Mouse (Mus musculus) midbrain, embryonic 14.5 days (tissue): ENCODE results near the gene Chd3. TPM values are rescaled to one million over a fixed set of nuclear protein-coding genes. Genes with fewer than 3 reads are reported as not detected.

Experiments
- ATAC-seq: fragments of 200-750 bp; cut with Nextera tagmentation; 2 replicates; pipeline ENCODE4 v1.8.0; 2017; ENCODE audit warnings: moderate number of reproducible peaks, moderate library complexity; ENCODE audit not compliant: low FRiP score, low TSS enrichment
- DNase-seq: peaks from one replicate; pipeline ENCODE4 v3.0.0-alpha.2; 2015
- H3K27ac ChIP-seq: fragments of 300-500 bp; sonication (generic); replicated peaks from 2 replicates; pipeline ENCODE4 v1.5.1; 2014; ENCODE audit warnings: mild to moderate bottlenecking, low read depth, low read length, moderate library complexity
- H3K27me3 ChIP-seq: fragments of 300-500 bp; sonication (generic); 2 replicates; pipeline ENCODE4 v1.6.1; 2014; ENCODE audit warnings: low read length, control low read depth, mixed read lengths; ENCODE audit not compliant: control insufficient read depth, insufficient read depth
- H3K36me3 ChIP-seq: fragments of 300-500 bp; sonication (generic); 2 replicates; pipeline ENCODE4 v1.6.1; 2014; ENCODE audit warnings: low read length, control low read depth; ENCODE audit not compliant: control insufficient read depth, insufficient read depth
- H3K4me1 ChIP-seq: fragments of 300-500 bp; sonication (generic); 2 replicates; pipeline ENCODE4 v1.6.1; 2014; ENCODE audit warnings: mild to moderate bottlenecking, antibody characterized with exemption, low read length, control low read depth; ENCODE audit not compliant: control insufficient read depth, insufficient read depth
- H3K4me2 ChIP-seq: fragments of 300-500 bp; sonication (generic); 2 replicates; pipeline ENCODE4 v1.6.1; 2014; ENCODE audit warnings: mild to moderate bottlenecking, low read length, moderate library complexity
- H3K4me3 ChIP-seq: fragments of 300-500 bp; sonication (generic); replicated peaks from 2 replicates; pipeline ENCODE4 v1.5.1; 2014; ENCODE audit warnings: low read depth, low read length
- H3K9ac ChIP-seq: fragments of 300-500 bp; sonication (generic); replicated peaks from 2 replicates; pipeline ENCODE4 v1.6.1; 2014; ENCODE audit warnings: mild to moderate bottlenecking, low read length, moderate library complexity
- H3K9me3 ChIP-seq: fragments of 300-500 bp; sonication (generic); 2 replicates; pipeline ENCODE4 v1.6.1; 2016; ENCODE audit warnings: low read length, control low read depth, mixed read lengths; ENCODE audit not compliant: control insufficient read depth
- WGBS: fragments of 180-500 bp; shearing (Covaris S2); extraction: QIAGEN DNeasy Blood & Tissue Kit; methylation state at CpG from one replicate; pipeline ENCODE4 v1.1.7; 2014; 5-methylcytosine and 5-hydroxymethylcytosine counted together
- polyA plus RNA-seq: library from polyadenylated mRNA; unstranded; fragments of >200 nt; fragmentation: Nextera tagmentation; extraction: Ambion mirVana; gene quantifications from 2 replicates; pipeline ENCODE4 v1.2.1, GENCODE M21; 2014

The Chd3 gene
- polyA plus RNA-seq, 1 experiment from 2014 or later, result 77.5 TPM

DNA sequence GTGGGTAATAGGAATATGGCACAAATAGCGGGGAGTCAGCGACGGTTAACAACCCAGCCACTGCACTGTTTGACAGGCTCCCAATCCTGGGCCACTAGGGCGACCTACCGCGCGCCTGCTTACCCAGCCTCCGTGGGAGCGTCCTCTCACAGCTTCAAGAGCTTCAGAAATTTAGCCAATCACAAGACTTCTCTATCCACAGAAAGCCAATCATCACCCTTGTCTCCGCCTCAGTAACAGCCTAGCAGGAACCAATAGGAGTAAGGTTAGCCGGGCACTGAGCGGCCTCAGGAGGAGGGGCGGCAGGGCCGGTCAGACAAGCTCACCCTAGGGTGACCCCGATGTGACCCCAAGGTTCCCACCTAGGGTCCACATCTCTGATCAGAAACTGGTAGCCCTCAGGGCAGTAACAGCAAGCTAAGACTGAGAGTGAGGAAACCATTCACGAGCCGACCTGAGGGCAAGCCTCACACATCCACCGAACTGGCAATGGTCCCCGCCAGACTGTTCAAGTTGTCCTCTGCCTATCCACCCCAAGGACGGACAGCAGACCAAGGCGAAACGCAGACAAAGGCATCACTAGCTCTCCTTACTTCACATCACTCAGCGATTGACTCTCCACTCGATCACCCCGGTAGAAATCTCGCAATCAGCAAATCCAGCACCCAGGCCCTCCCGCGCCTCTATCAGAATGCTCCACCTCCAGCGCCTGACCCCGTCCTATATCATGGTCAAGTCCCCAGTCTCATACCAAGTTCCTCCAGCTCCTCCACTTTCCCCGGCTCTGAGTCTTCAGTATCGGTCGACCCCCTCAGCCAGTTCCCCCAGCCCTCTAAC lies 39.6 kb upstream of the Chd3 start:
- WGBS, result under 1% methylated on average over 33 of the region's 33 CpGs
- Histone ChIP-seq H3K4me1 (peaks cover 39% of the 10 kb centered on the region), H3K4me2 (peak overlapping the region; percentile 99)

DNA sequence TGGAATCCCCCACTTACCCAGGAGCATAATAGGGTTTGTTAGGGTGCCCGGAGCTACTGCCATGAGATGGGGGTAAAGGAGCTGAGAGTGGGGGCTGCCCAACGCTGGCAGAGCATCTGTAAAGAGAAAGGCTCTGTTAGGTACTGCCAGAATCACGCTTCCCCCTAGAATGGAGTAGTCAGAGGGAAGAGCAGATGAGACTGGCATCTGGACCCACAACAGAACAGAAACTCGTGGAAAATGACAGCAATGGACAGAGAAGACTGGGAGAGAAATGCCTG lies 38.5 kb upstream of the Chd3 start:
- Histone ChIP-seq H3K9ac (0 out of 2 replicates have a peak overlapping the region, but pooled peaks have one; percentile 85), H3K4me1 (peaks cover 28% of the 10 kb centered on the region), H3K27ac (no peak overlapping the region), H3K4me3 (peak overlapping the region; percentile 62; the same call in 1 of the 2 replicates), H3K4me2 (peak overlapping the region; percentile 99), H3K36me3 (peaks cover 68% of the 10 kb centered on the region), H3K9me3 (no peaks in the 10 kb centered on the region), H3K27me3 (no peaks in the 10 kb centered on the region)
- ATAC-seq (no peak), DNase-seq (no peak)
- WGBS, result 88% methylated on average over 4 of the region's 4 CpGs

More for the DNA sequence above, 39.6 kb upstream of the Chd3 start:
- peaks cover 62% of the 10 kb centered on the region for H3K36me3 ChIP-seq
- peak overlapping the region; percentile 62 for H3K4me3 ChIP-seq
- peak; percentile 60 for ATAC-seq
- no peaks in the 10 kb centered on the region for H3K9me3 ChIP-seq
- peak overlapping the region; percentile 100 for H3K27ac ChIP-seq
- peak; percentile 90 for DNase-seq
- H3K27me3 ChIP-seq, result no peaks in the 10 kb centered on the region
- H3K9ac ChIP-seq, result peak overlapping the region; percentile 85

DNA sequence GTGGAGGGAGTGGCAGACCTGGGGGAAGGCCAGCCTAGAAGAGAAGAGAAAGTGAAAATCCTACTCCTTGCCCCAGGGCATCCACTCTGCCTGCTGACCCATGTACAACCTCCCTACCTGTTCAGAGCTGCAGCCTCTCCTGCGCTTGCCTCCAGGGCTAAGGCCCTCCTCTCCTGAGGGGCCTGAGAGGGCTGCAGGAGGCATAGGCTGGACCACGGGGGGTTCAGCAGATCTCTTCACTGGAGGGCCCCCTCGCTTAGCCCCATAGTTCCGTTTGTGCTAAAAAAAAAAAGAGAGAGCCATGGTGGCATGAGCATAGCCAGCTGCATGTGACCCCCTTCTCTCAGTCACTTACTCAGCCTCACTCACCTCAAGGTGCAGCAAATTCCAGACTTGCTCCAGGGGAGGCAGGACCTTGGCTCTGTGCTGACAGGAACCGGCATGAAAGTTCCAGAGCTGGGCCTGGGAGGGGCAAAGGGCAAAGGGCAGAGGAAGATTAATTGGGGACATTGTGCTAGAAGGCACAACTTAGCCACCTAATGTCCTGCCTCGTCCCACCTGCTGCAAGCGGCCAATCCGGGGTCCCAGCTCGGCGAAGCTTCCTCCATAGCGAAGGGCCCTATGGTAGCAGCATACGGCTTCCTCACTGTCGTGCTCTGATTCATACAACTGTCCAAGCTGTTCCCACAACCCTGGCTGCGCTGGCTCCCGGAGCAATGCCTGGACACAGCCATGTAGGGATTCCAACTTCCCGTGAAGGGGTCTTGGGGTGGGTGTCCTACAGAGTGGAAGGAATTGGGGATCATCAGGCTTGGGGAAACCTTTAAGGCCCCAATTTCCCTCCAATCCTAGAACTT lies 37.9 kb upstream of the Chd3 start:
- H3K9me3 ChIP-seq, result no peaks in the 10 kb centered on the region
- WGBS, result 93% methylated on average over 16 of the region's 16 CpGs
- H3K36me3 ChIP-seq, result peaks cover 68% of the 10 kb centered on the region
- peaks cover 22% of the 10 kb centered on the region for H3K4me1 ChIP-seq
- no peak overlapping the region for H3K4me3 ChIP-seq
- no peak for DNase-seq
- ATAC-seq, result no peak
- 0 out of 2 replicates have a peak overlapping the region, but pooled peaks have one; percentile 3 for H3K9ac ChIP-seq
- H3K27me3 ChIP-seq, result no peaks in the 10 kb centered on the region
- H3K4me2 ChIP-seq, result no peak overlapping the region
- no peak overlapping the region for H3K27ac ChIP-seq

GRCm38 (mm10) chr11:69406282-69406681 lies 37.1 kb upstream of the Chd3 start:
- no peak overlapping the region for H3K4me3 ChIP-seq
- H3K27ac ChIP-seq, result no peak overlapping the region
- DNase-seq (no peak), ATAC-seq (no peak)
- no peak overlapping the region for H3K4me2 ChIP-seq
- H3K4me1 ChIP-seq, result peaks cover 17% of the 10 kb centered on the region
- no peak overlapping the region for H3K9ac ChIP-seq
- 90% methylated on average over 19 of the region's 19 CpGs for WGBS
- H3K36me3 ChIP-seq, result peaks cover 70% of the 10 kb centered on the region
- no peaks in the 10 kb centered on the region for H3K27me3 ChIP-seq
- no peaks in the 10 kb centered on the region for H3K9me3 ChIP-seq

DNA sequence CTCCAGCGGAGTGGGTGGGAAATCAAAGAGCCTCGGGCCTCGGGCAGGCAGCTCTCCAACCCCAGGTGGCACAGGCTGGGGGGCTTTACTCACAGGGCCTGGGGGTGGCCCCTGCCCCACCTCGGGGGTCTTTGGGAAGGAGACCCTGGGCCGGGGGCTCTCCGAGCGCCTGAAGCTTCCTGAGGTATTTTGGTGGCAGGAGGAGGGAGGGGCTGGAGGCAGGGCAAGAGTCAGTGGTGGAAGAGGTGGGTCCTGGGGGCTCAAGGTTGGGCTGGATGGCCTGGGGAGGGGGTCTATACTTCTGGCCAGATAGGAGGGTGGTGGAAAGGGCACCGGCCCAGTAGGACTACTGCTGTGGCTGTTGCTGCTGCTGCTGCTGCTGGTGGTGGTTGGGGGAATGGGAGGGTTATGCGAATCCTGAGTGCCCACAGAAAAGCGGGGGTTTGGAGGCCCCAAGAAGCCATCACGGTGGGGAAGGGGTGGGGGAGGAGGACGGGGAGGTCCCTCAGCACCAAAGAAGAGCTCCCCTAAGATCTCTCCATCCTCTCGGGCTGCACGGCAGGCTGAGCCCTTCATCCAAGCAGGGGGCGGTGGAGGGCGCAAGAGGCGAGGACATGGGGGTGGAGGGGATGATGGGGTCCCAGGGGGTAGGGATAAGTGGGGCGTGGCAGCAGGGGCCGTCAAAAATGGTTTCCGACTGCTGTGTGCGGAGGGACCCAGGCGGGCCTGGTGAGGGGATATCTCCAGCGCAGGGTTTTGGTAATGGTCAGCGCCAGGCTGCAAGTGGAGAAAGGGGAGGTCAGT lies 36.4 kb upstream of the Chd3 start:
- Histone ChIP-seq H3K9me3 (no peaks in the 10 kb centered on the region), H3K27ac (no peak overlapping the region), H3K4me3 (no peak overlapping the region), H3K4me2 (no peak overlapping the region), H3K36me3 (peaks cover 77% of the 10 kb centered on the region), H3K9ac (no peak overlapping the region), H3K27me3 (no peaks in the 10 kb centered on the region), H3K4me1 (peaks cover 17% of the 10 kb centered on the region)
- no peak for DNase-seq
- 91% methylated on average over 24 of the region's 24 CpGs for WGBS
- no peak for ATAC-seq

DNA sequence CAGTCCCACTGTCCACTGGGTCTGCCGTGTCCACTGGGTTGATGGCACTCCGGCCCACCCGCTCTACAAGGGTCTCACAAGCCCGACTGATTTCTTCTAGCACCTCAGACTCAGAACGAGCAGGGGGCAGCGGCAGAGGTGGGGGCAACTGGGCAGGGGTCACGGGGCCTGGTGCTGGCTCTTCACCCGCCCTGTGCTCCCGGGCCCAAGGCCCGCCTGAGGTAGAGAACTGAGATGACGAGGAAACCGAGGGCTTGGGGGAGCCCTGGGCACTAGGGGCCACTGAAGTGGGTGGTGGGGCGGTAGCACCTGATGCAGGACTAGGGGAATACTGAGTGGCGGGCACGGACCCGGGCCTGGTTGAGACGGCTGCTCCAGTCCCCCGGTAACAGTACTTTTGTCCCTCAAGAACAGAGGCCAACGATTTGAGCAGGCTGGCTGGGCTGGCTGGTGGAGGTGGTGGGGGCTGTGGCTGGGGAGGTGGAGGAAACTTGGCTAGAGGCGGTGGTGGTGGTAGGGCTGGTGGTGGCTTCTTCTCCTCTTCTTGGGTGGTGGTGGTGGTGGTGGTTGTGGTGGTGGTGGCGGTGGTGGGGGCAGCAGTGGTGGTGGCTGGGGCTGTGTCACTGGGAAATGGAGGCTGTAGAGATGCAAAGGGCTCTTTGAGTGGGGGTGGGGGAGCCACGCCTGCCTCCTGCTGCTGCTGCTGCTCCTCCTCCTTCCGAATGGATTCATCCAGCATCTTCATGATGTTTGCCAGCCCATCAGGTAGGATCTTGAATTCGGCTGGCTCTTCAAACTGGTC lies 35.6 kb upstream of the Chd3 start:
- Histone ChIP-seq H3K9ac (no peak overlapping the region), H3K9me3 (no peaks in the 10 kb centered on the region), H3K36me3 (peaks cover 85% of the 10 kb centered on the region), H3K4me2 (no peak overlapping the region), H3K4me1 (peaks cover 13% of the 10 kb centered on the region), H3K27ac (no peak overlapping the region), H3K4me3 (no peak overlapping the region), H3K27me3 (no peaks in the 10 kb centered on the region)
- 93% methylated on average over 23 of the region's 24 CpGs for WGBS
- ATAC-seq, result no peak
- DNase-seq, result no peak

DNA sequence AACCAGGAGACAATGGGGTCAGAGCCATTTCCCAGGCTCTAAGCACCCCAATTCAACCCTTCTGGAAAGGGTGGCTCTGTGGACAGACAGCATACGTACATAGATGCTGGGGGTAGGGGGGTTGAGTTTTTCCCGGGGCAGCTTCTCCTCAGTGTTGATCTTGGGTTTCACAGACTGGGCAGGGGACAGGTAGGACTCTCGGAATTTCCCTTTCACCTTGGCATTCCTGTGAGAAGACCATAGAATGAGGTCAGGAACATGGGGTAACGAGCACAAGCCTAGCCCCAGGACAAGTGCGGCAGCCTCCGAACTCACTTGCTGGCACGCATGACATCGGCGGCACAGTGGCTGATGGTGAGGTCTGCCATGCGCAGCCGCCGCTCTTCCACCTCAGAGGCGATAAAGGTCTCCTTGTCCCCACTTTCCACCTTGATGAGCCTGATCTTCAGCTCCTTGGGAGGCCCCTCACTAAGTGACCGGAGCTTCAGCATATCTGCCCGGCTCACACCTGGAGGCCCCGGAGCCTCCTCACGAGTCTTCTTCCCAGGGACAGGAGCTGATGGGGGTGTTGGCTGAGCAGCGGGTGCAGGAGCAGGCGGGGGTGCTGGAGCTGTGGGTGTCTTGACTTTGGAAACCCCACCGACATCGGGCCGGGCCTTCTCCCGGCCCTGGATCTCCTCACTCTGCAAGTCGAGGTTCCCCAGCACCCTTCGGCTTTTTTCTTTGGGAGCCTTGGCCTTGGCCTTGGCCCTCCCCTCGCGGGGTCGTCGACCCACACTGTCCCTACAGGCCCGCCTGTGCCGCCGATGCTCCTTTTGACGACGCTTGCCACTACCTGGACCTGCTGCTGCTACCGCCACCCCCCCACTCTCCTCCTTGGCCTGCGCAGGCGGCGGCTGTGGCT lies 34.7 kb upstream of the Chd3 start:
- Histone ChIP-seq H3K36me3 (peaks cover 94% of the 10 kb centered on the region), H3K4me2 (no peak overlapping the region), H3K4me3 (no peak overlapping the region), H3K27me3 (no peaks in the 10 kb centered on the region), H3K27ac (0 out of 2 replicates have a peak overlapping the region, but pooled peaks have one; percentile 8), H3K4me1 (peaks cover 10% of the 10 kb centered on the region), H3K9ac (no peak overlapping the region), H3K9me3 (no peaks in the 10 kb centered on the region)
- ATAC-seq, result no peak
- no peak for DNase-seq
- WGBS, result 94% methylated on average over 38 of the region's 38 CpGs
